Mouse (Mus musculus) mature B cell (primary cell): ENCODE results near the gene Ang.
"Not testable (repeated sequence)": the region's sequence is repeated elsewhere in the genome, so short reads cannot be mapped to it uniquely, and the experiment has no call there.

Source experiments
- in situ Hi-C: fragments of 300-500 bp; cut with MboI; formaldehyde crosslinking; loops from 2 replicates; pipeline ENCODE4 v1.14.3; 2019

Gene Ang

GRCm38 (mm10) chr14:51088166-51088969 lies 2.6 kb upstream of the Ang start:
- in situ Hi-C loops: no loop called here

- in situ Hi-C loops: no loop called here
These were observed 1.8 kb upstream of the Ang start for GRCm38 (mm10) chr14:51088970-51089673.

GRCm38 (mm10) chr14:51089674-51090076 lies 1.3 kb upstream of the Ang start:
- in situ Hi-C loops: no loop called here

- in situ Hi-C loops: no loop called here
These were observed 721 bp upstream of the Ang start for GRCm38 (mm10) chr14:51090077-51090781.

- in situ Hi-C loops: no loop called here
These were observed 1.2 kb downstream of the Ang start for GRCm38 (mm10) chr14:51092073-51092620.

GRCm38 (mm10) chr14:51093496-51093895 lies 2.5 kb downstream of the Ang start:
- in situ Hi-C loops: no loop called here

GRCm38 (mm10) chr14:51094096-51094875 lies 3.3 kb downstream of the Ang start:
- in situ Hi-C loops: no loop called here

- in situ Hi-C loops: no loop called here
These were observed 4.0 kb downstream of the Ang start for GRCm38 (mm10) chr14:51094921-51095320.

- in situ Hi-C loops: no loop called here
These were observed 5.0 kb downstream of the Ang start for GRCm38 (mm10) chr14:51095736-51096524.

- in situ Hi-C loops: not testable (repeated sequence)
These were observed 7.3 kb downstream of the Ang start for GRCm38 (mm10) chr14:51098300-51098699.

GRCm38 (mm10) chr14:51098921-51099320 lies 8.0 kb downstream of the Ang start:
- in situ Hi-C loops: no loop called here

GRCm38 (mm10) chr14:51101284-51101683 lies 10.3 kb downstream of the Ang start:
- in situ Hi-C loops: loop anchor here (10.0 kb wide), 1 partner anchor 74 kb away; no protein-coding TSS in a partner anchor

GRCm38 (mm10) chr14:51103217-51103616 lies 12.3 kb downstream of the Ang start:
- in situ Hi-C loops: loop anchor here (10.0 kb wide), 1 partner anchor 72 kb away; no protein-coding TSS in a partner anchor

GRCm38 (mm10) chr14:51104366-51104765 lies 13.4 kb downstream of the Ang start:
- in situ Hi-C loops: loop anchor here (10.0 kb wide), 1 partner anchor 70 kb away; no protein-coding TSS in a partner anchor

- in situ Hi-C loops: loop anchor here (5.0 to 10.0 kb wide), 2 partner anchors 68 to 136 kb away; no protein-coding TSS in a partner anchor
These were observed 15.6 kb downstream of the Ang start for GRCm38 (mm10) chr14:51106449-51106967.

- in situ Hi-C loops: no loop called here
These were observed 21.0 kb downstream of the Ang start for GRCm38 (mm10) chr14:51111966-51112365.

- in situ Hi-C loops: no loop called here
These were observed 22.5 kb downstream of the Ang start for GRCm38 (mm10) chr14:51113476-51113875.

- in situ Hi-C loops: no loop called here
These were observed 23.1 kb downstream of the Ang start, which contains the start of gene Eddm3b for GRCm38 (mm10) chr14:51113916-51114560. TSS of gene Eddm3b (plus strand) at chr14:51114426.

- in situ Hi-C loops: no loop called here
These were observed 34.7 kb downstream of the Ang start for GRCm38 (mm10) chr14:51125684-51126083.
